Mouse (Mus musculus): ENCODE data around the gene Efhd2. TPM values are rescaled to one million over a fixed set of nuclear protein-coding genes. Genes with fewer than 3 reads are reported as not detected.
A peak's percentile ranks its signal among the peaks of the same experiment; 100 is the strongest.

Gene Efhd2
- polyA plus RNA-seq, 1 experiment from 2014 or later = 111 TPM

DNA sequence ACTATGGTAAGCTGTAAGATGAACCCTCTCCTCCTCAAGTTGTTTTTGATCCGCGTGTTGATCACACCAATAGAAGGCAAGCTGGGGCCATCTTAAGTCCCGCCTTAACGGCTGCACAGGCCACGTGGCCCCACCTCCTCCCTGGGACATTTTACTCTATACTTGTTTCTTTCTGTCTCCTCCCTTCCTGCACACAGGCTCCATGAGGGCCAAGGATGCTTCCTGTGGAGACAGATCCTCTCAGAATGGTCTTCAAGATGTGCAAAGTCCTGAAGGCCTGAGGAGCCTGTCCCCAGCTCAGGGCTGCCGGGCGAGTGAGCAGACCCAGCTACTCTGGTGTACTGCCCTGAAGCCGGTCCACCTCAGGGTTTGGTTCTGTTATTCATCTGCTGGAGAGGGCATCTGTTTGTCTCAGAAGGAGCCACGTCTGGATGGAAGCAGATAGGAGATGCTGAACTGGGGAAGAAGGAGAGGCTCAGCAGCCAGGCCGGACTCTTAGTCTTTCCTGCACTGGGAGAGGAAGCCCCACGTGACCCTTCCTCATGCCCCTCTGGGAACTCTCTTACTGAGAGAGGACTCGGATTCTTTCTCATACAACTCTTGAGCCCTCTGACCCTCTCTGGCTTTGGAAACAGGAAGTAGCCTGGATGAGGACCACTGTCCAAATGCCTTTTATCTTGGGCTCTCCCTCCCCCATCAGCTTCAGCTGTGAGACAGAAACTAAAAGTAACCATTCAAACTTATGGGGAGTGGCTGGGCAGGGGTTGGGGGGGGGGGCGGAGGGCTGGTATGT, 38.7 kb upstream of the Efhd2 start:
- 59% methylated on average over 13 of the region's 13 CpGs for WGBS
- ATAC-seq (ENCODE audit: low FRiP score, low TSS enrichment) = peak; percentile 20; the same call in 1 of the 2 replicates

DNA sequence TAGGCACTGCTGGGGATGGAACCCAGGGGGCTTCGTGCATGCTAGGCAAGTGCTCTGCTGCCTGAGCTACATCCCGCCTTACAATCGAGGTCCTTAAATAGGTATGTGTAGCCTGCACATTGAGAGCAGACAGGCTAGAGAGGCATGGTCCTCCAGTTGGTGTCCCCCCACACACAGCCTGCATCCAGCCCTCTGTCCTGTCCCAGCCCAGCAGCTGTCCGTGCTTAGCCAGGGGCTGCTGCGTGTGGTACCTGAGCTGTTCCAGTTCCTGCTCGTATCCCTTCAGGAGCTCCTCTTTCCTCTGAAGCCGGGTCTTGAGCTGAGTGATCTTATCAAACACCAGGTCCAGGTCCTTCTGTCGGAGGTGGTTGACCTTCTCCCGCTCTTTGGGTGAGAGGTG, 30.0 kb upstream of the Efhd2 start:
- Histone ChIP-seq H3K27me3 (ENCODE audit: control insufficient read depth, insufficient read depth, low read length) (no peaks in the 10 kb centered on the region), H3K9me3 (ENCODE audit: control insufficient read depth, low read length) (no peaks in the 10 kb centered on the region), H3K4me1 (replicated peaks; ENCODE audit: control insufficient read depth, insufficient read depth) (peaks cover 3% of the 10 kb centered on the region; the same call in 1 of the 2 replicates), H3K4me3 (ENCODE audit: low read depth, low read length) (no peak overlapping the region), H3K36me3 (ENCODE audit: control insufficient read depth, insufficient read depth, low read length) (no peaks in the 10 kb centered on the region), H3K9ac (ENCODE audit: low read length) (no peak overlapping the region), H3K27ac (replicated peaks) (no peak overlapping the region), H3K4me2 (replicated peaks; ENCODE audit: low read depth) (no peak overlapping the region)
- ATAC-seq (ENCODE audit: low FRiP score, low TSS enrichment) (no peak), DNase-seq (ENCODE audit: low spot score) (no peak)
- 78% methylated on average over 9 of the region's 9 CpGs for WGBS
- TF ChIP-seq EP300 (optimal IDR thresholded peaks at IDR 0.05) (no peak), CTCF (IDR thresholded peaks at IDR 0.05; ENCODE audit: low read depth) (no peak)

More for the DNA sequence above, 38.7 kb upstream of the Efhd2 start:
- Histone ChIP-seq H3K27ac (replicated peaks) (peak overlapping the region; percentile 36; the same call in 1 of the 2 replicates), H3K4me2 (replicated peaks; ENCODE audit: low read depth) (no peak overlapping the region), H3K36me3 (ENCODE audit: control insufficient read depth, insufficient read depth, low read length) (no peaks in the 10 kb centered on the region), H3K9ac (ENCODE audit: low read length) (no peak overlapping the region), H3K9me3 (ENCODE audit: control insufficient read depth, low read length) (no peaks in the 10 kb centered on the region), H3K4me1 (replicated peaks; ENCODE audit: control insufficient read depth, insufficient read depth) (0 out of 2 replicates have a peak, but pooled peaks cover 2% of the 10 kb centered on the region), H3K27me3 (ENCODE audit: control insufficient read depth, insufficient read depth, low read length) (no peaks in the 10 kb centered on the region), H3K4me3 (ENCODE audit: low read depth, low read length) (no peak overlapping the region)
- DNase-seq (ENCODE audit: low spot score) = no peak
- TF ChIP-seq EP300 (optimal IDR thresholded peaks at IDR 0.05) (no peak), CTCF (IDR thresholded peaks at IDR 0.05; ENCODE audit: low read depth) (no peak)

DNA sequence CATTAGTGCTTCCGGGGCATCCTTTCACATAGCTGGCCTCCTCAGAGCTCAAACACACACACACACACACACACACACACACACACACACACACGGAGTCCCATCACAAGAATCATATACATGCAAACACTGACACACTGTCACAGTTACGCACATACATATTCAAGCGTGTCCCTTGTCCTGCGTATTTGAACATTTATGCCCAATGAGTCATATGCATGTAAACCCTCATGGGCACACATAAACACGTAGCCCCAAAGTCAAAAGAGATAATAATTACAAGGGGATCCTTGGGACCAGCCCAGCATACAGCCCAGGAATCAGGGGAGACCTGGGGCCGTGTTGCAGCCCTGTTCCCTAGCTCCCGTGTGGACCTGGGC, 27.7 kb upstream of the Efhd2 start:
- ATAC-seq (ENCODE audit: low FRiP score, low TSS enrichment) = no peak
- peaks cover 4% of the 10 kb centered on the region; the same call in 1 of the 2 replicates for H3K4me1 ChIP-seq (replicated peaks; ENCODE audit: control insufficient read depth, insufficient read depth)
- no peak for TF ChIP-seq EP300 (optimal IDR thresholded peaks at IDR 0.05)
- TF ChIP-seq CTCF (IDR thresholded peaks at IDR 0.05; ENCODE audit: low read depth) = no peak
- WGBS = 73% methylated on average over 8 of the region's 8 CpGs
- H3K27ac ChIP-seq (replicated peaks) = no peak overlapping the region
- H3K36me3 ChIP-seq (ENCODE audit: control insufficient read depth, insufficient read depth, low read length) = no peaks in the 10 kb centered on the region
- H3K4me2 ChIP-seq (replicated peaks; ENCODE audit: low read depth) = no peak overlapping the region
- H3K4me3 ChIP-seq (ENCODE audit: low read depth, low read length) = no peak overlapping the region
- no peak overlapping the region for H3K9ac ChIP-seq (ENCODE audit: low read length)
- H3K27me3 ChIP-seq (ENCODE audit: control insufficient read depth, insufficient read depth, low read length) = no peaks in the 10 kb centered on the region
- H3K9me3 ChIP-seq (ENCODE audit: control insufficient read depth, low read length) = no peaks in the 10 kb centered on the region
- DNase-seq (ENCODE audit: low spot score) = no peak

DNA sequence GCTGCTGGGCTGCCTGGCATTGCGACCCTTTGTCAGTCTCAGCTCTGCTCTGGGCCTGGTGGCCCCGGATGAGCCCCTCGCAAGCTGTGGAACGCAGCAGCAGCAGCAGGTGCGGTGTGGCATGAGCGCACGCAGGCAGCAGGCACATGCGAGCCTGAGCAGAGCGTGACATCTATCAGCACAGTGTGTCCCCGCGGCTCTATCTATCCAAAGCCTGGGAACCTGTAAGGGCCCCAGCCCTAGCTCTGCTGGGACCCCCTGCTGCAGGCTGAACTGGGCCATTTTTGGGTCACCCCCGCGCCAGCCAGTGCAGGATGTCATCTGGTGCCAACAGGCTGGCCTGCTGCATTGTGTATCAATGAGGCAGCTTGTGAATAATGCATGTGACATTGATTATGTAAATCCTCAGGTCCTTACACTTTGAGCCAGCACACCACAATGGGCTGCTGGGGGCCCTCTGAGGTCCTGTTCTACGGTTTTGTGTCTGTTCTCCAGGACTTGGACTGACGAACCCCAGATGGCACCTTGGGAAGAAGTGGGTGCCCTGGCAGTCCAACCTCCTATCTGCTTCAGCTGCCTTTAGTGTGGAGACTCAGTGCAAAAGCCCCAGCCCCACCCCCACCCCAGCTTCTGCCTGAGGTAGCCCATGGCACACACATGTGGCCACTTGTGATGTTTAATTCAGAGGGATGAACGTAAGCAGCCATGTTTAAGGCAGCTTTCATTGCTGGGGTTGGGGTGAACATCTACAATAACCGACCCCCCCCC, 27.2 kb upstream of the Efhd2 start:
- no peak overlapping the region for H3K4me3 ChIP-seq (ENCODE audit: low read depth, low read length)
- 80% methylated on average over 17 of the region's 17 CpGs for WGBS
- TF ChIP-seq EP300 (optimal IDR thresholded peaks at IDR 0.05) (no peak), CTCF (IDR thresholded peaks at IDR 0.05; ENCODE audit: low read depth) (no peak)
- no peak overlapping the region for H3K27ac ChIP-seq (replicated peaks)
- H3K36me3 ChIP-seq (ENCODE audit: control insufficient read depth, insufficient read depth, low read length) = no peaks in the 10 kb centered on the region
- no peak for DNase-seq (ENCODE audit: low spot score)
- peaks cover 4% of the 10 kb centered on the region; the same call in 1 of the 2 replicates for H3K4me1 ChIP-seq (replicated peaks; ENCODE audit: control insufficient read depth, insufficient read depth)
- ATAC-seq (ENCODE audit: low FRiP score, low TSS enrichment) = no peak
- H3K9me3 ChIP-seq (ENCODE audit: control insufficient read depth, low read length) = no peaks in the 10 kb centered on the region
- no peak overlapping the region for H3K4me2 ChIP-seq (replicated peaks; ENCODE audit: low read depth)
- no peak overlapping the region for H3K9ac ChIP-seq (ENCODE audit: low read length)
- H3K27me3 ChIP-seq (ENCODE audit: control insufficient read depth, insufficient read depth, low read length) = no peaks in the 10 kb centered on the region

DNA sequence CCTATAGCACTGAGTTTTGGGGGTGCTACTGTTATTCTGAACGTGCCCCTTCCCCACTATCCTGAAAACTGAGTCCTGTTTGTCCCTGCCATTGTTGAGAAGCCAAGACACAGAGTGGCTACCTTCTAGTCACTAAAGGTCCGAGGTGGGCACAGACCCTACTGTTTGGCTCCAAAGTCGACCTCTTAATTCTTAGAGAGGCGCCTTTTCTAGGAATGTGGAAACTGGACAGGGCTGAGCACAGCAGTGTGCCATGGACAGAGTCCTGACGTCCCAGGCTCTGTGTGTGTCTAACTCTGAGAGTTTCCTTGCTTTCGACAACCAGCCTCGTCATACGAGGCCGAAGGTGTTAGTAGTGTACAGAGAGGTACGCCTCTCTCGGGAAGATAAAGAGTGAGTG, 25.7 kb upstream of the Efhd2 start:
- Histone ChIP-seq H3K27ac (replicated peaks) (0 out of 2 replicates have a peak overlapping the region, but pooled peaks have one; percentile 24), H3K4me3 (ENCODE audit: low read depth, low read length) (no peak overlapping the region), H3K36me3 (ENCODE audit: control insufficient read depth, insufficient read depth, low read length) (no peaks in the 10 kb centered on the region), H3K27me3 (ENCODE audit: control insufficient read depth, insufficient read depth, low read length) (no peaks in the 10 kb centered on the region), H3K4me2 (replicated peaks; ENCODE audit: low read depth) (no peak overlapping the region), H3K9ac (ENCODE audit: low read length) (no peak overlapping the region), H3K9me3 (ENCODE audit: control insufficient read depth, low read length) (no peaks in the 10 kb centered on the region), H3K4me1 (replicated peaks; ENCODE audit: control insufficient read depth, insufficient read depth) (peaks cover 4% of the 10 kb centered on the region; the same call in 1 of the 2 replicates)
- ATAC-seq (ENCODE audit: low FRiP score, low TSS enrichment) = 0 out of 2 replicates have a peak, but pooled peaks have one; percentile 30
- 52% methylated on average over 11 of the region's 11 CpGs for WGBS
- no peak for DNase-seq (ENCODE audit: low spot score)
- TF ChIP-seq EP300 (optimal IDR thresholded peaks at IDR 0.05) = no peak
- TF ChIP-seq CTCF (IDR thresholded peaks at IDR 0.05; ENCODE audit: low read depth) = no peak
